Mouse (Mus musculus) hindbrain, postnatal 0 days (tissue): ENCODE measurements at regions not wholly inside any gene's neighbourhood (a gene's known extent, or its start where the extent isn't known, plus 50 kb on each side); places are given as distances from the start of the nearest gene placed in this dataset.

Experiments used
- ATAC-seq: fragments of 200-750 bp; cut with Nextera tagmentation; 2 replicates; pipeline ENCODE4 v1.8.0; 2017; ENCODE audit warnings: mild to moderate bottlenecking, moderate TSS enrichment, moderate library complexity
- DNase-seq: peaks from one replicate; pipeline ENCODE4 v3.0.0-alpha.2; 2015; ENCODE audit warnings: low spot score
- H3K27ac ChIP-seq: fragments of 300-500 bp; sonication (generic); 2 replicates; pipeline ENCODE4 v1.5.1; 2014; ENCODE audit warnings: mild to moderate bottlenecking
- H3K27me3 ChIP-seq: fragments of 300-500 bp; sonication (generic); 2 replicates; pipeline ENCODE4 v1.6.1; 2014; ENCODE audit warnings: low read length, mixed read lengths; ENCODE audit not compliant: insufficient read depth
- H3K36me3 ChIP-seq: fragments of 300-500 bp; sonication (generic); 2 replicates; pipeline ENCODE4 v1.6.1; 2014; ENCODE audit warnings: low read length, mixed read lengths; ENCODE audit not compliant: insufficient read depth
- H3K4me1 ChIP-seq: fragments of 300-500 bp; sonication (generic); 2 replicates; pipeline ENCODE4 v1.6.1; 2014; ENCODE audit warnings: antibody characterized with exemption, low read length, mixed read lengths; ENCODE audit not compliant: insufficient read depth
- H3K4me2 ChIP-seq: fragments of 300-500 bp; sonication (generic); 2 replicates; pipeline ENCODE4 v1.6.1; 2014; ENCODE audit warnings: low read depth, mild to moderate bottlenecking, low read length, moderate library complexity, mixed read lengths
- H3K4me3 ChIP-seq: fragments of 300-500 bp; sonication (generic); 2 replicates; pipeline ENCODE4 v1.5.1; 2014; ENCODE audit warnings: low read length
- H3K9ac ChIP-seq: fragments of 300-500 bp; sonication (generic); replicated peaks from 2 replicates; pipeline ENCODE4 v1.6.1; 2014; ENCODE audit warnings: mild to moderate bottlenecking, low read length, moderate library complexity, mixed read lengths
- H3K9me3 ChIP-seq: fragments of 300-500 bp; sonication (generic); 2 replicates; pipeline ENCODE4 v1.6.1; 2016; ENCODE audit warnings: low read length, mixed read lengths
- CTCF ChIP-seq: IDR thresholded peaks from 2 replicates; pipeline ENCODE4 v1.5.1; 2016; ENCODE audit warnings: antibody characterized with exemption, control low read depth, low read depth
- WGBS: fragments of 180-500 bp; shearing (Covaris S2); extraction: QIAGEN DNeasy Blood & Tissue Kit; methylation state at CpG from one replicate; pipeline ENCODE4 v1.1.7; 2014; 5-methylcytosine and 5-hydroxymethylcytosine counted together

- no peaks in the 10 kb centered on the region for H3K4me1 ChIP-seq
- no peaks in the 10 kb centered on the region for H3K9me3 ChIP-seq
- WGBS, result 76% methylated on average over 5 of the region's 5 CpGs
- H3K4me2 ChIP-seq, result no peak overlapping the region
- no peak for TF ChIP-seq CTCF
- H3K4me3 ChIP-seq, result no peak overlapping the region
- H3K36me3 ChIP-seq, result no peaks in the 10 kb centered on the region
- no peak for DNase-seq
- no peak overlapping the region for H3K9ac ChIP-seq
- H3K27me3 ChIP-seq, result no peaks in the 10 kb centered on the region
- ATAC-seq, result no peak
- H3K27ac ChIP-seq, result no peak overlapping the region
These were observed 318.4 kb upstream of the Prkd1 start for GRCm38 (mm10) chr12:50967168-50967810.

- H3K4me3 ChIP-seq, result no peak overlapping the region
- no peaks in the 10 kb centered on the region for H3K36me3 ChIP-seq
- H3K27ac ChIP-seq, result no peak overlapping the region
- 97% methylated on average over 5 of the region's 5 CpGs for WGBS
- no peak for ATAC-seq
- H3K9me3 ChIP-seq, result no peaks in the 10 kb centered on the region
- DNase-seq, result no peak
- H3K27me3 ChIP-seq, result no peaks in the 10 kb centered on the region
- H3K4me1 ChIP-seq, result no peaks in the 10 kb centered on the region
- TF ChIP-seq CTCF, result no peak
- H3K4me2 ChIP-seq, result no peak overlapping the region
- H3K9ac ChIP-seq, result no peak overlapping the region
These were observed 305.1 kb upstream of the Prkd1 start for GRCm38 (mm10) chr12:50953971-50954370.

GRCm38 (mm10) chr12:50947035-50947434 lies 298.1 kb upstream of the Prkd1 start:
- Histone ChIP-seq H3K9me3 (no peaks in the 10 kb centered on the region), H3K4me3 (no peak overlapping the region), H3K9ac (no peak overlapping the region), H3K4me2 (no peak overlapping the region), H3K27ac (no peak overlapping the region), H3K4me1 (no peaks in the 10 kb centered on the region), H3K27me3 (no peaks in the 10 kb centered on the region), H3K36me3 (no peaks in the 10 kb centered on the region)
- WGBS, result 59% methylated on average over 2 of the region's 2 CpGs
- no peak for TF ChIP-seq CTCF
- ATAC-seq (no peak), DNase-seq (no peak)

GRCm38 (mm10) chr12:50943741-50944521 lies 295.0 kb upstream of the Prkd1 start:
- no peaks in the 10 kb centered on the region for H3K27me3 ChIP-seq
- H3K9ac ChIP-seq, result 0 out of 2 replicates have a peak overlapping the region, but pooled peaks have one; percentile 42
- H3K27ac ChIP-seq, result peak overlapping the region; percentile 17
- peak overlapping the region; percentile 25 for H3K4me3 ChIP-seq
- H3K36me3 ChIP-seq, result no peaks in the 10 kb centered on the region
- DNase-seq (peak; percentile 94), ATAC-seq (peak; percentile 93)
- peak; percentile 92 for TF ChIP-seq CTCF
- no peaks in the 10 kb centered on the region for H3K4me1 ChIP-seq
- no peaks in the 10 kb centered on the region for H3K9me3 ChIP-seq
- peak overlapping the region; percentile 56 for H3K4me2 ChIP-seq
- WGBS, result 15% methylated on average over 19 of the region's 19 CpGs

GRCm38 (mm10) chr12:50943340-50943739 lies 294.4 kb upstream of the Prkd1 start:
- Histone ChIP-seq H3K9ac (0 out of 2 replicates have a peak overlapping the region, but pooled peaks have one; percentile 14), H3K4me1 (no peaks in the 10 kb centered on the region), H3K27me3 (no peaks in the 10 kb centered on the region), H3K27ac (no peak overlapping the region), H3K4me2 (peak overlapping the region; percentile 56), H3K4me3 (peak overlapping the region; percentile 25), H3K36me3 (no peaks in the 10 kb centered on the region), H3K9me3 (no peaks in the 10 kb centered on the region)
- DNase-seq (no peak), ATAC-seq (peak; percentile 65)
- 37% methylated on average over 3 of the region's 3 CpGs for WGBS
- TF ChIP-seq CTCF, result no peak

- no peak for TF ChIP-seq CTCF
These were observed 286.6 kb upstream of the Prkd1 start for GRCm38 (mm10) chr12:50935516-50935915.

GRCm38 (mm10) chr12:50932496-50932895 lies 283.6 kb upstream of the Prkd1 start:
- Histone ChIP-seq H3K4me1 (no peaks in the 10 kb centered on the region), H3K36me3 (no peaks in the 10 kb centered on the region), H3K4me2 (no peak overlapping the region), H3K9me3 (no peaks in the 10 kb centered on the region), H3K9ac (no peak overlapping the region), H3K4me3 (no peak overlapping the region), H3K27me3 (no peaks in the 10 kb centered on the region), H3K27ac (no peak overlapping the region)
- TF ChIP-seq CTCF, result no peak
- WGBS, result 95% methylated on average over 3 of the region's 3 CpGs
- ATAC-seq (no peak), DNase-seq (no peak)

More at GRCm38 (mm10) chr12:50935516-50935915, 286.6 kb upstream of the Prkd1 start:
- no peak overlapping the region for H3K27ac ChIP-seq
- no peaks in the 10 kb centered on the region for H3K9me3 ChIP-seq
- DNase-seq, result no peak
- H3K4me3 ChIP-seq, result no peak overlapping the region
- 66% methylated on average over 5 of the region's 5 CpGs for WGBS
- H3K4me2 ChIP-seq, result no peak overlapping the region
- H3K4me1 ChIP-seq, result no peaks in the 10 kb centered on the region
- H3K36me3 ChIP-seq, result no peaks in the 10 kb centered on the region
- ATAC-seq, result no peak
- no peak overlapping the region for H3K9ac ChIP-seq
- H3K27me3 ChIP-seq, result no peaks in the 10 kb centered on the region
